Mouse (Mus musculus): ENCODE results near the gene Hivep3.

The Hivep3 gene

GRCm38 (mm10) chr4:119761459-119762121, 28.0 kb downstream of the Hivep3 start:
- DNase-seq, result no peak

GRCm38 (mm10) chr4:119762171-119762570, 28.6 kb downstream of the Hivep3 start:
- DNase-seq, result no peak

- no peak for DNase-seq
These were observed 34.5 kb downstream of the Hivep3 start for GRCm38 (mm10) chr4:119768046-119768445.

GRCm38 (mm10) chr4:119775913-119776312, 42.3 kb downstream of the Hivep3 start:
- DNase-seq, result no peak

- DNase-seq, result no peak
These were observed 43.6 kb downstream of the Hivep3 start for GRCm38 (mm10) chr4:119777146-119777545.

GRCm38 (mm10) chr4:119779561-119780400, 46.2 kb downstream of the Hivep3 start:
- DNase-seq, result no peak

GRCm38 (mm10) chr4:119780881-119781280, 47.3 kb downstream of the Hivep3 start:
- DNase-seq, result no peak

- DNase-seq, result no peak
These were observed 51.4 kb downstream of the Hivep3 start for GRCm38 (mm10) chr4:119784959-119785358.

- DNase-seq, result no peak
These were observed 52.7 kb downstream of the Hivep3 start for GRCm38 (mm10) chr4:119786307-119786706.

GRCm38 (mm10) chr4:119786721-119787120, 53.1 kb downstream of the Hivep3 start:
- DNase-seq, result no peak

GRCm38 (mm10) chr4:119788746-119789145, 55.2 kb downstream of the Hivep3 start:
- DNase-seq, result no peak

- DNase-seq, result no peak
These were observed 56.0 kb downstream of the Hivep3 start for GRCm38 (mm10) chr4:119789495-119790148.

- no peak for DNase-seq
These were observed 65.3 kb downstream of the Hivep3 start for GRCm38 (mm10) chr4:119798891-119799290.

- DNase-seq, result no peak
These were observed 73.0 kb downstream of the Hivep3 start for GRCm38 (mm10) chr4:119806556-119806955.

- DNase-seq, result no peak
These were observed 73.8 kb downstream of the Hivep3 start for GRCm38 (mm10) chr4:119807359-119807758.

- no peak for DNase-seq
These were observed 75.7 kb downstream of the Hivep3 start for GRCm38 (mm10) chr4:119809245-119809644.

GRCm38 (mm10) chr4:119812775-119813174, 79.2 kb downstream of the Hivep3 start:
- DNase-seq, result peak; percentile 37 to 61

- DNase-seq, result no peak
These were observed 80.1 kb downstream of the Hivep3 start for GRCm38 (mm10) chr4:119813500-119814184.

- no peak for DNase-seq
These were observed 80.9 kb downstream of the Hivep3 start for GRCm38 (mm10) chr4:119814185-119815132.

GRCm38 (mm10) chr4:119815133-119815792, 81.7 kb downstream of the Hivep3 start:
- no peak for DNase-seq

- DNase-seq, result no peak
These were observed 82.2 kb downstream of the Hivep3 start for GRCm38 (mm10) chr4:119815793-119816161.

Measured in thymus, postnatal 36 days (tissue).